Mouse (Mus musculus) thymus, adult 2 months (tissue): ENCODE data around the gene Xrcc4.

Experiments
- CTCF ChIP-seq: fragments of 200-500 bp; IDR thresholded peaks from 2 replicates; pipeline ENCODE4 v1.5.1; 2012; ENCODE audit warnings: mild to moderate bottlenecking, control low read depth, low read length, moderate library complexity, borderline replicate concordance; ENCODE audit not compliant: control insufficient read depth, poor library complexity, insufficient read depth; ENCODE audit errors: extremely low read depth
- POLR2A ChIP-seq: fragments of 200-500 bp; IDR thresholded peaks from 2 replicates; pipeline ENCODE4 v1.6.1; 2012; ENCODE audit warnings: mild to moderate bottlenecking, low read length, control low read depth, moderate library complexity; ENCODE audit not compliant: control insufficient read depth, poor library complexity, insufficient read depth; ENCODE audit errors: extremely low read depth

GRCm38 (mm10) chr13:89875499-89875898, 213.9 kb downstream of the Xrcc4 start:
- no peak for TF ChIP-seq CTCF
- no peak for TF ChIP-seq POLR2A
